Mouse (Mus musculus) liver, embryonic 12.5 days (tissue): ENCODE measurements around the gene Vps25. TPM values are rescaled to one million over a fixed set of nuclear protein-coding genes. Genes with fewer than 3 reads are reported as not detected.

ENCODE experiments used
- ATAC-seq: fragments of 200-750 bp; cut with Nextera tagmentation; 2 replicates; pipeline ENCODE4 v1.8.0; 2017; ENCODE audit warnings: moderate number of reproducible peaks, mild to moderate bottlenecking, moderate library complexity
- H3K27ac ChIP-seq: fragments of 300-500 bp; sonication (generic); 2 replicates; pipeline ENCODE4 v1.5.1; 2016; ENCODE audit warnings: mild to moderate bottlenecking
- H3K27me3 ChIP-seq: fragments of 300-500 bp; sonication (generic); replicated peaks from 2 replicates; pipeline ENCODE4 v1.6.1; 2016; ENCODE audit warnings: mild to moderate bottlenecking, moderate library complexity
- H3K36me3 ChIP-seq: fragments of 300-500 bp; sonication (generic); 2 replicates; pipeline ENCODE4 v1.6.1; 2016; ENCODE audit warnings: mild to moderate bottlenecking, moderate library complexity
- H3K4me1 ChIP-seq: fragments of 300-500 bp; sonication (generic); 2 replicates; pipeline ENCODE4 v1.6.1; 2016
- H3K4me2 ChIP-seq: fragments of 300-500 bp; sonication (generic); 2 replicates; pipeline ENCODE4 v1.6.1; 2016; ENCODE audit warnings: mild to moderate bottlenecking, moderate library complexity
- H3K4me3 ChIP-seq: fragments of 300-500 bp; sonication (generic); 2 replicates; pipeline ENCODE4 v1.5.1; 2016; ENCODE audit warnings: mild to moderate bottlenecking, moderate library complexity
- H3K9ac ChIP-seq: fragments of 300-500 bp; sonication (generic); 2 replicates; pipeline ENCODE4 v1.6.1; 2016; ENCODE audit warnings: mild to moderate bottlenecking, moderate library complexity
- H3K9me3 ChIP-seq: fragments of 300-500 bp; sonication (generic); replicated peaks from 2 replicates; pipeline ENCODE4 v1.6.1; 2016; ENCODE audit warnings: mild to moderate bottlenecking, moderate library complexity
- WGBS: fragments of 180-500 bp; shearing (Covaris S2); methylation state at CpG from one replicate; pipeline ENCODE4 v1.1.7; 2016; ENCODE audit not compliant: insufficient replicate concordance; 5-methylcytosine and 5-hydroxymethylcytosine counted together
- polyA plus RNA-seq: library from polyadenylated mRNA; unstranded; fragments of >200 nt; fragmentation: Nextera tagmentation; extraction: Ambion mirVana; gene quantifications from 2 replicates; pipeline ENCODE4 v1.2.1, GENCODE M21; 2016

The Vps25 gene
- polyA plus RNA-seq: 106 TPM in 2 replicates

DNA sequence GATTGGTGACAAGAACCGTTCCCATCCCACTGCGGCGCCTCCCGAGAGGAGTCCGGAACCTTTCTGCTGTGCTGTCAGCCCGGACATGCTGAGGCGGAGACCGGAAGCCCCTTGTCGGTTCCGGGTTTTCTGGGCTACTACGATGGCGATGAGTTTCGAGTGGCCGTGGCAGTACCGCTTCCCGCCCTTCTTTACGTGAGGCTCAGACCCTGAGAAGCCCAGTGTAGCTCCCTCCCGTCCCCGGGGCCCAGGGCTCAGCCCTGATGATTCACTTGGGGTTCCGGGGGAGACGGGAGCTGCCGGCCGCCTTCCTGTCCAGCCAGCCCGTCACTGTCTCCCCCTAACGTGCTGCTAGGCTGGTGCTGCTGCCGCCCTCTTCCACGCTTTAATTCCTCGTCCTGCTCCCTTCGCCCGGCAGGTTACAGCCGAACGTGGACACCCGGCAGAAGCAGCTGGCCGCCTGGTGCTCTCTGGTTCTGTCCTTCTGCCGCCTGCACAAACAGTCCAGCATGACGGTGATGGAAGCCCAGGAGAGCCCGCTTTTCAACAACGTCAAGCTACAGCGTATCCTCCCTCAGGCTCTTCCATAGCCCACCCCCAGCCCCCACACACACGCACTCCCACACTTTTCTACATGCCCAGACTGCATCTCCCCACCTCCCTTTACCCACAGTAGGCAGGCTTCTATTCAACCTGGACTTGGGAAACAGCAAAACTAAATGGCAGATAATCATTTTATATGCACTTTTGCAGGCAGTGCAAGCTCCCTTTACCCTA is at the start of gene Vps25:
Gene Vps25, plus strand, starts transcription at position 95 of the 777 bp plus-strand sequence.
- Histone ChIP-seq H3K9me3 (no peaks in the 10 kb centered on the region), H3K9ac (peak within 1 kb of the TSS; percentile 91), H3K4me1 (peaks cover 59% of the 10 kb centered on the region), H3K27me3 (0 out of 2 replicates have a peak, but pooled peaks cover 3% of the 10 kb centered on the region), H3K4me3 (peak within 1 kb of the TSS; percentile 89), H3K4me2 (peak within 1 kb of the TSS; percentile 91), H3K27ac (peak within 1 kb of the TSS; percentile 94), H3K36me3 (peaks cover 33% of the 10 kb centered on the region)
- peak; percentile 87 for ATAC-seq
- WGBS: under 1% methylated on average over 40 of the region's 40 CpGs

GRCm38 (mm10) chr11:101211970-101212369 is 41.5 kb upstream of the Vps25 start:
- Histone ChIP-seq H3K36me3 (peaks cover 79% of the 10 kb centered on the region), H3K4me1 (no peaks in the 10 kb centered on the region), H3K9me3 (no peaks in the 10 kb centered on the region), H3K27me3 (no peaks in the 10 kb centered on the region), H3K9ac (no peak overlapping the region), H3K4me3 (no peak overlapping the region), H3K27ac (no peak overlapping the region), H3K4me2 (no peak overlapping the region)
- WGBS: 36% methylated on average over 3 of the region's 3 CpGs
- ATAC-seq: no peak

DNA sequence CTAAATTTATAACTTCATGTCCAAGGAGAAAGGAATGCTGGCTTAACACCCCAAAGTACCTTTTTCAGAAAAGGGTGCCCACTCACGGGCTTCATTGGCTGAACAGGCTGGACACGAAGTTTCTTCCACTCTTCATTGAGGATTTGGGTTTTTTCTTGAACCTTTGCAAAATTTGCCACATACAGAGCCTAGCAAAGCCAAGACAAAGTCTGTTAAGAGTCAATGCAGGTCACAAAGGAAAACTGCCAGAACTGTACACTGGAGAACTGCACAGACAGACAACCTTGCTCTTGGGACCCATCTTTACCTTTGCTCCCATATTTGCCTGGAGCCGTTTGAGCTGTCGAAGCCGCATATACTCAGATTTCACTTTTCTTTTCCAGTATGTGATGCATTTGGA is 36.6 kb upstream of the Vps25 start:
- H3K4me2 ChIP-seq: no peak overlapping the region
- peaks cover 5% of the 10 kb centered on the region for H3K4me1 ChIP-seq
- H3K36me3 ChIP-seq: peaks cover 52% of the 10 kb centered on the region
- no peaks in the 10 kb centered on the region for H3K9me3 ChIP-seq
- 85% methylated on average over 5 of the region's 5 CpGs for WGBS
- no peaks in the 10 kb centered on the region for H3K27me3 ChIP-seq
- H3K9ac ChIP-seq: no peak overlapping the region
- H3K27ac ChIP-seq: no peak overlapping the region
- no peak overlapping the region for H3K4me3 ChIP-seq
- ATAC-seq: no peak

DNA sequence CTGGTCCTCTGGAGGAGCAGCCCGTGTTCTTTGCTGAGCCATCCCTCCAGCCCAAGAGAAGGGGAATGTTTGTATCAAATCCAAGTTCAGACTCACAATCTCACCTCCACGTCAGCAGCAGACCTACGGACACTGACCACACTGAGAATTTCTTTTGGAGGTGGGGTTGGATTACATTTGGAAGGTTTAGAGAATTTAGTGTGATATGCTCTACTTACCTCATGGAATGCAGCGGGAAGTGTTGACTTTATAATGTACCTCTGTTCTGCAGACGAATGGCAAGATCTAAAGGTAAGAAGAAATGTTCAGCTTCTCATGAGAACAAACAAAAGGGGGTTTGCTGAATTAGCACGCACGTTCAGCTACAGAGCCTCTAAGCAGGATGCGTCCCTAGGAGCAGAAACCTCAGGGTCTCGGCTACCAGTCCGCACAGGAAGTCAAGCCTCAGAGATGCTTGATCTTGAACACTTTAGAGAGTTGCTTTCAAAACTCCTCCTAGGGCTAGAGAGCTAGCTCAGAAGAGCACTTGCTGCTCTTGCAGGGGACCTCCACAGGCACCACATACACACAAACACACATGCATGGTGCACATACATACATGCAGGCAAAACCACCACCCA is 35.0 kb upstream of the Vps25 start:
- Histone ChIP-seq H3K27ac (no peak overlapping the region), H3K27me3 (no peaks in the 10 kb centered on the region), H3K4me2 (no peak overlapping the region), H3K9me3 (no peaks in the 10 kb centered on the region), H3K9ac (no peak overlapping the region), H3K36me3 (peaks cover 40% of the 10 kb centered on the region), H3K4me3 (no peak overlapping the region), H3K4me1 (peaks cover 5% of the 10 kb centered on the region)
- ATAC-seq: no peak
- 56% methylated on average over 10 of the region's 10 CpGs for whole genome bisulfite sequencing

GRCm38 (mm10) chr11:101220853-101221252 is 32.7 kb upstream of the Vps25 start:
- peaks cover 24% of the 10 kb centered on the region for H3K4me1 ChIP-seq
- 23% methylated on average over 2 of the region's 2 CpGs for WGBS
- H3K27ac ChIP-seq: no peak overlapping the region

DNA sequence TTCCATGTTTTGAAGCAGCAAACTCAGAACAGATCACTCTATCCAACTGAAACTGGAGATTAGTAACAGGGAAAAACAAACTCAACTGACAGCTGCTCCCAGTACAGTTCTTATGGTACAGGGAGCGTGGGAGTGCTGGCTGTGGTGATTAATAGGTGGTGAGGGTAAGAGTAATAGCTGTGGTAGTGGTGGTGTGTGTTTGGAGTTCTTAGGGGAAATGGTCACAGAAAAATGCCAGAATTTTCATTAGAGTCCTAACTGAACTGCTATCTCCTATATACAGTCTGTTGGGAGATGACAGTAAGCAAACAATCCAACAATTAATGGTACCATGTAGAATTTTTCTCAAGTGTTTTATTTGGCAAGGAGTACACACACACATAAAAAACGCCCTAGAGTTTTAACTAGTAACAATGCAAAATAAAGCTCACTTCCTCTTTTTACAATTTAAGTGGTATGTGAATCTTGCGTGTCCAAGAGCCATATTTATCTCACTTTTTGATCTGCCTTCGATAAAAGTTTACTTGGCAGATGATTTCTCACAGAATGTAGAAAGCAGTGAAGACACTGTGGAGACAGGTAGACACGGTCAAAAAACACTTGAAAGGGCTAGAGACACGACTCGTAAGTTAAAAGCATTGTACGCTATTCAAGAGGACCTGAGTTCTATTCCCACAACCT is 32.1 kb upstream of the Vps25 start:
- no peak overlapping the region for H3K27ac ChIP-seq
- H3K27me3 ChIP-seq: no peaks in the 10 kb centered on the region
- peaks cover 27% of the 10 kb centered on the region for H3K4me1 ChIP-seq
- ATAC-seq: no peak
- peaks cover 15% of the 10 kb centered on the region for H3K36me3 ChIP-seq
- 59% methylated on average over 8 of the region's 8 CpGs for WGBS
- no peak overlapping the region for H3K4me3 ChIP-seq
- H3K9ac ChIP-seq: no peak overlapping the region
- no peaks in the 10 kb centered on the region for H3K9me3 ChIP-seq
- H3K4me2 ChIP-seq: no peak overlapping the region

More at GRCm38 (mm10) chr11:101220853-101221252, 32.7 kb upstream of the Vps25 start:
- no peak overlapping the region for H3K4me3 ChIP-seq
- H3K4me2 ChIP-seq: no peak overlapping the region
- ATAC-seq: no peak
- H3K9me3 ChIP-seq: no peaks in the 10 kb centered on the region
- H3K9ac ChIP-seq: no peak overlapping the region
- H3K36me3 ChIP-seq: peaks cover 20% of the 10 kb centered on the region
- H3K27me3 ChIP-seq: no peaks in the 10 kb centered on the region

- H3K9me3 ChIP-seq: no peaks in the 10 kb centered on the region
- 0 out of 2 replicates have a peak overlapping the region, but pooled peaks have one; percentile 91 for H3K4me2 ChIP-seq
- H3K4me3 ChIP-seq: no peak overlapping the region
- no peak overlapping the region for H3K27ac ChIP-seq
- H3K36me3 ChIP-seq: no peaks in the 10 kb centered on the region
- H3K9ac ChIP-seq: no peak overlapping the region
- no peak for ATAC-seq
- 75% methylated on average over 3 of the region's 3 CpGs for WGBS
- H3K4me1 ChIP-seq: peaks cover 30% of the 10 kb centered on the region
- peaks cover 22% of the 10 kb centered on the region for H3K27me3 ChIP-seq
Measured at GRCm38 (mm10) chr11:101224337-101224736, 29.2 kb upstream of the Vps25 start.

- peaks cover 34% of the 10 kb centered on the region for H3K27me3 ChIP-seq
- peak overlapping the region; percentile 83 for H3K27ac ChIP-seq
- H3K4me3 ChIP-seq: peak overlapping the region; percentile 89
- peaks cover 31% of the 10 kb centered on the region for H3K4me1 ChIP-seq
- peak overlapping the region; percentile 91 for H3K4me2 ChIP-seq
- ATAC-seq: no peak
- no peaks in the 10 kb centered on the region for H3K9me3 ChIP-seq
- 16% methylated on average over 25 of the region's 25 CpGs for WGBS
- H3K9ac ChIP-seq: peak overlapping the region; percentile 95
- no peaks in the 10 kb centered on the region for H3K36me3 ChIP-seq
Measured at GRCm38 (mm10) chr11:101225331-101226064, 28.0 kb upstream of the Vps25 start.

DNA sequence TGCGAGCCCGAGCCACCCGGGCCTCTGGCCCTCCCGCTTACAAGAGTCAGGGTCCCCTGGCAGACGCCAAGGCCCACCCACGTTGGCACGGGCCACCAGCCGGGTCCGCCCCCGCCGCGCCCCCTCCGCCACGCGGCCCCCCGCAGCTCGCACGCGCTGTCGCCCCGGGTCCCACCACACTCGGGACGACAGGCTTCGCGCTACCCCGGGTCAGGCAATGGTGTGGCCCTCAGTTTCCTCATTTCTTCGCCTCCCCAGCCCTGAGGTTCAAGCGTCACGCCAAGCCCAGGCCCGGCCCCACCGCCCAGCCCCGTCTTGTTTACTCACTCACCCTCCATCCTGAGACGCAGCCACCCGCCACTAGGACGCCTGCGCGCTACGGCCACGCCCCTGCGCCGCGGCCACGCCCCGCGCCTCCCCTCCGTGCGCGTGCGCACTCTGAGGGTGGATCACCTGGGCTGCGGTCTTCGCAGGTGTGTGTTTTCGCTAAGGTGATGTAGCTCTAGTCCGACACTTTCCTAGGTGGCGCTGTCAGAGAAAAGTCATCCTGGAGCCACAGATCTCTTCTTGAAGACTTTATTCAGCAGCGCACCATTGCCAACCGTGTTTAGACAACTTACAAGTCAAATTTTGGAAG is 27.3 kb upstream of the Vps25 start, which contains the start of gene Ezh1:
Gene Ezh1, minus strand, starts transcription at position 399 of the 637 bp plus-strand sequence.
- WGBS: 2% methylated on average over 55 of the region's 56 CpGs
- Histone ChIP-seq H3K9me3 (no peaks in the 10 kb centered on the region), H3K36me3 (no peaks in the 10 kb centered on the region), H3K9ac (peak within 1 kb of the TSS; percentile 95), H3K4me3 (peak within 1 kb of the TSS; percentile 89), H3K27me3 (peaks cover 41% of the 10 kb centered on the region), H3K4me1 (peaks cover 34% of the 10 kb centered on the region), H3K4me2 (peak within 1 kb of the TSS; percentile 91), H3K27ac (peak within 1 kb of the TSS; percentile 83)
- ATAC-seq: peak; percentile 95

- ATAC-seq: no peak
- Histone ChIP-seq H3K9ac (no peak overlapping the region), H3K36me3 (no peaks in the 10 kb centered on the region)
Measured at GRCm38 (mm10) chr11:101229361-101229900, 24.1 kb upstream of the Vps25 start.

DNA sequence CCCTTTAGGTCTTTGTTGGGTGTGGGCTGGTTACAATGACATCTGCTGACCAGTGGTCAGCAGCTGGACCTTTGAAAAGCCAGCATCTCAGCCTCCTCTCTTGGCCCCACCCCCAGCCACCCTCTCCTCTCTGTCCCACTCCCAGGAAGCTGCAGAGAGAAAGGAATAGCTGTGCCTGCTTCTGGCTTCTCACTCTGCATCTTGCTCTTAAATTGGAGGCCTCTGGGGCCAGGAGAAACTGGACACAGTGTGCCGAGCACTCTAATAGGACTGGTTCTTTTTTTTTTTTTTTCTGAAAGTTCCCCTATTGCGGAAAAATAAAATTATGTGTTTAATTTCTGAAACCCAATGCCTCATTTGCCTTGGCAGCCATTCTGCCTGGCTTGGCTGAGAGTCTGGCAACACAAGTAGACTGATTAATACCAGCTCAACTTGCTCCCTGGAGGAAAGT is 23.4 kb upstream of the Vps25 start:
- no peak for ATAC-seq
- WGBS: 23% methylated on average over 2 of the region's 2 CpGs
- Histone ChIP-seq H3K4me3 (no peak overlapping the region), H3K36me3 (no peaks in the 10 kb centered on the region), H3K27me3 (peaks cover 78% of the 10 kb centered on the region), H3K4me2 (no peak overlapping the region), H3K9ac (no peak overlapping the region), H3K9me3 (no peaks in the 10 kb centered on the region), H3K27ac (0 out of 2 replicates have a peak overlapping the region, but pooled peaks have one; percentile 64), H3K4me1 (peaks cover 36% of the 10 kb centered on the region)

More at GRCm38 (mm10) chr11:101229361-101229900, 24.1 kb upstream of the Vps25 start:
- no peak overlapping the region for H3K27ac ChIP-seq
- H3K4me3 ChIP-seq: no peak overlapping the region
- no peak overlapping the region for H3K4me2 ChIP-seq
- H3K9me3 ChIP-seq: no peaks in the 10 kb centered on the region
- WGBS: 26% methylated on average over 8 of the region's 8 CpGs
- H3K4me1 ChIP-seq: peaks cover 43% of the 10 kb centered on the region
- peaks cover 71% of the 10 kb centered on the region for H3K27me3 ChIP-seq
